Mouse (Mus musculus): ENCODE results near the gene Usp6nl. TPM values are rescaled to one million over a fixed set of nuclear protein-coding genes. Genes with fewer than 3 reads are reported as not detected.

Usp6nl gene
- polyA plus RNA-seq, 2 experiments from 2014 or later, result 7.7 to 10.2 TPM

DNA sequence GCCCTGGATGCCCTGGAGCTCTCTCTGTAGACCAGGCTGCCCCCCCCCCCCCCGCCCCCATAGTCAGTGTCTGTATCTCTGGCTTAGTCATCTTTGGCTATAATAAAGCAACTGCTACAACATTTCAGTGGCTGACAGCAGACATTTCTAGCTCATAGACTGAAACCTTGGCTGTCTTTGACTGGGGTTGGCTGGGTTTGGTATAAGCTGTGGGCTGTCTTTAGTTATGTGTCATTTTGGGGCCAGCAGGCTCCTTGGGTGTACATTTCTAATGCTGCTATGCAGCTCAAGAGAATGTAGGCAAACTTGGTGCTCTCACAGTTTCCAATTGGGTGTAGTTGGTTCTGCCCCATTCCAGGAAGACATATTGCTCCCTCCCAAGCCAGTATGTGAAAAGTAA, 11.1 kb downstream of the Usp6nl start:
- ATAC-seq, result no peak

DNA sequence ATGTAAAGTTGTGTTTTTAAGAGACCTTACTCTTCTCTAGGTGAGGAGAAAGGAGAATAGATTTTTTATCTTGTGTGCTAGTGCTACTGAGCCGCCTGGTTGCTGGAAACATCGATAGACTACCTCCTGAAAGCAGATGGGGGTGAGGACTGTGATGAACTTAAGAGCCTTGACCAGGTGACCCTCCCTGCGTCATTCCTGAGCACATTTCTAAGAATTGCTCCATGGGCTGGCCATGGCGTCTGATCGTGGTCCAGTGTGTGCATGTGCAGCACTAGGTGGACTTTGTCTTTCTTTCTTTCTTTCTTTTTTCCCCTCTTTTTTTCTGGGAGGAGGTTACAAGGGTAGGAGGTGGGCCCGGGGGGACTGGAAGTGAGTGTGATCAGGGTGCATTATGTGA, 11.5 kb downstream of the Usp6nl start:
- no peak for ATAC-seq

DNA sequence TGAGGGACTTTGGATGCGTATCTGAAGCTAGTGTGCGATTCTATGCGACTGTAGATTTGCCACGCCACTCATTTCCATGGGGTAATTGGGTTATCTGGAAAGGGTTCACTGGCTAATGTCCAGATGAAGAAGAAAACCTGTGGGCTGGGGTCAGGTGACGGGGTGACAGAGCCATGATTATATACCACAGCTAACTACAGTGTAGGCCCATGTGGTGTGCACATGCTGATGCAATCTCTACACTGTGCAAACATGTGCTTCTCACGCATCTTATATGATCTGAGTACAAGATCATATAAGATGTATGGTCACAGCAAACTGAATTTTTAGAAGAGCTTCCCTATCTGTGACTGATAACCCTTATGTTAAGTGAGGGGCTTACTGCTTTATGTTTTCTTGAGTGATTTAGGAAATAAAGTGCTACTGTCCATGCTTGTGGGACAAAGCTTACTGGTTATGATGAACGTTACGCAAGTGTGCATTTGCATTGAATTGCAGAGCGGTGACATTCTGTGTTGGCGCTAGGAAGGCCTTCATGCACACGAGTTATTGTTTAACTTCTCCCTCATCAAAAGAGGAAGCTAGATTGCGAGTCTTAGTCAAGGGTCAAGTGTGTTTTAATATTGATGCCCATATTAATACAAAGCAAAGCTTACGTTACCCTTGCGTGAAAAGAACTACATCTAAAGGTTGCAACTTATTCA, 12.7 kb downstream of the Usp6nl start:
- ATAC-seq, result no peak

DNA sequence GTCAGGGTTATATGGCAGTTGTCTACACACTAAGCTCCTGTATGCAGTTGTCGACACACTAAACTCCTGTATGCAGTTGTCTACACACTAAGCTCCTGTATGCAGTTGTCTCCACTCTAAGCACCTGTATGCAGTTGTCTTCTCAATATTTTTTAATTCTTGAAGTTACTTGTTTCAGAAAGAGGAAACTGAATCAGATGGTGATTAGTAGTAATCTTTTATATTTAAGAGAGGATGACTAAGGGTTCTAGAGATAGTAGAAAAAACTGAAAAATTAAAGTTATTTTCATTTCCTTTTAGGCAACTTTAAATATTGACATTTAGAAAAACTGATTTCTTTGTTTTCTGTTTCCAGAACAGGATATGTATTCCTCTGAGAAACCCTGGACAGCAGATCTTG, 13.5 kb downstream of the Usp6nl start:
- ATAC-seq, result no peak

DNA sequence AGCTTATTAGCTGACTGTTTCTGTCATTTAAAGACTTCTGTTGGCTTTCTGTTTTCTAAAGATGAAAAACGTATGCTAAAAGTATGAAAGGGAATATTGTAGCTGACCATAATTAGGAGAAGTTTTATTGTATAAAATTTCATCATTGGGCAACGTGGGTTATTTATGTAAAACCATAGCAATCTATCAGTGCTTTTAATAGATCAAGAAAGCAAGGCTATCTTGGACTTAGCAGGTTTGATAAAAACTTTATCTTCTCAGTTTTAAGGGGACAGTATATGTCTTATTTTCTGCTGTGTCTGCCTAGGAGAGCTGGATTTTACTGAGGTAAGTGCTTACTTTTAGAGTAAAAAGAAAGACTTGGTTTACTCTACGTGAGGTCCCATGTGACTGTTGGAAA, 14.2 kb downstream of the Usp6nl start:
- ATAC-seq, result no peak

DNA sequence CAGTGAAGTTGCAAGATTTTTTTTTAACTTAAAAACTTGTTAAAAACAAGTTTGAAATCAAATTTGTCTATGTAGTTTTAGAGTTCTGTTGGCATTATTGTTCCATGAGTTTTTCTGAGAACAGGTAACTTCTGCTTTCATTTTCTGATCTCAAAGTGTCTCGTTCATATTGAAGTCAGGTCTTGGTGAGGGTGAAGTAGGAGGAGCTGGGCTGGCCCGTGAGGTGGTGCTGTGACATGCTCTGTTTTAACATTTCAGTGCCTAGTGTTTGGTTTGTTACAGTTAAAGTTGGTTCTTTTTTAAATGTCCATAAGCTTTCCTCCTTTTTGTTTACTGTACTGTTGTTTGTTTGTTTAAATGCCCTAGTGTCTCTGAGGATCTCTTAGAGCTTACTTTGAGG, 15.0 kb downstream of the Usp6nl start:
- ATAC-seq, result peak; percentile 79

DNA sequence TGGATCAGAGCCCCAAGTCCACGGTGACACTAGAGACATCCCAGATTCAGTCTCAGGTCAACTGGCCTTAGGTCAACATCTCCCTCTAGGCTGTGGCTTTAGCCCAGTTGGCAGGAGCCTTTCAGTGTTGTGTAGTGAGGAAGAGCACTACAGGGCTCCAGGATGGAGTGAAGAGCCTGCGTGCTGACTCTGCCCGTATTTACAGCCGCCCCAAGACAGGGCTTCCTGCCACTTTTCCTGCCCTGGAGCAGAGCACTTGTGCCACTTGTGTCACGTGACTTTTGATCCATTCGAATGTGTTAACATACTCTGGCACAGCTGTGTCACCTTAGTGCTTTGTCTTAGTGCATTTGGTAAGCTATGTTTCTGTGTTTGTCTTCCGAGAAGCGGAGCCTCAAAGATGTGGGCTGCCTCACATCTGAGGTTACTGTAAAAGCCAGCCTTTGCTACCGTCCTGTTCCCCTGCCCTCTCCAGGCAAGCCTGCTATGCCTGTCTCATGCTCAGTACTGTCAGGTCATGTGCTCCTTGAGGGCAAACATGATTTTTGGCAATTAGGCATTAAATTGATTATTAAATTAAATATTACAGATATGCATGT, 15.7 kb downstream of the Usp6nl start:
- ATAC-seq, result peak; percentile 69

DNA sequence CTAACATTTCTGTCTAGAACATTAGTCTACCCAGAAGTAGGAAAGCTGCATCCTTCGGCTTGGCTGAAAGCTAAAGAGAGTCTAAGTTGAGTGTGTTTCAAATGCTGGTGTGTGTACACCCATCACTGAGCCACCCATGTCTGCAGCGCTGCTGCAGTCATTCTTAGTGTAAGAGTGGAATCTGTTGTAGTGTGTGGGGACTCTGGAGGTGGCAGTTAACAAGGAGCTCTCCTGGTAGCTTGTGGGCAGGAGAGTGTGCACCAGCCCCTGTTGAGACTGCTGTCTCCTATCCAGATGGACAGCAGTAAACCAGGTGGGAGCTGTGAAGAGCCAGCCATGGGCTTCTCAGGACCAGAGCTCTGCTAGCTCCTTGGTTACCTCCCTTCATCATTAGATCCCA, 18.0 kb downstream of the Usp6nl start:
- ATAC-seq, result no peak

DNA sequence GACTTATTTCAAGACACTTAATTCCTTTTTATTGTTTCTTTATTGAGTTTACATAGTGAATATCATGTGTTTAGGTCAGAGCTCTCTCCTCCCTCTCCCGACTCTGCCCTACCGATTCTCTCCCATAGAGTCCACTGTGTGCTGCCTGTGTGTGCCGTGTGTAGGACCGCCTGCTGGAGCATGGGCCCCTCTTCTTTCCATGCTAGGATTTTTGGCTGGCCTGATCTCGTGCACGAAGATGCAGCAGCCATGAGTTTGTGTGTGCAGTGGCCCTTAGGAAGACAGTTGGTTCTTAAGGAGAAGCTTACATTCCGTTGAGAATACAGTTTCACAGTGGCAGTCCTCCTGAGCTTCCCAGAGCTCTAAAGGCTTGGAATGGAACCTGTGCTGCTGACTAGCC, 19.0 kb downstream of the Usp6nl start:
- no peak for ATAC-seq

DNA sequence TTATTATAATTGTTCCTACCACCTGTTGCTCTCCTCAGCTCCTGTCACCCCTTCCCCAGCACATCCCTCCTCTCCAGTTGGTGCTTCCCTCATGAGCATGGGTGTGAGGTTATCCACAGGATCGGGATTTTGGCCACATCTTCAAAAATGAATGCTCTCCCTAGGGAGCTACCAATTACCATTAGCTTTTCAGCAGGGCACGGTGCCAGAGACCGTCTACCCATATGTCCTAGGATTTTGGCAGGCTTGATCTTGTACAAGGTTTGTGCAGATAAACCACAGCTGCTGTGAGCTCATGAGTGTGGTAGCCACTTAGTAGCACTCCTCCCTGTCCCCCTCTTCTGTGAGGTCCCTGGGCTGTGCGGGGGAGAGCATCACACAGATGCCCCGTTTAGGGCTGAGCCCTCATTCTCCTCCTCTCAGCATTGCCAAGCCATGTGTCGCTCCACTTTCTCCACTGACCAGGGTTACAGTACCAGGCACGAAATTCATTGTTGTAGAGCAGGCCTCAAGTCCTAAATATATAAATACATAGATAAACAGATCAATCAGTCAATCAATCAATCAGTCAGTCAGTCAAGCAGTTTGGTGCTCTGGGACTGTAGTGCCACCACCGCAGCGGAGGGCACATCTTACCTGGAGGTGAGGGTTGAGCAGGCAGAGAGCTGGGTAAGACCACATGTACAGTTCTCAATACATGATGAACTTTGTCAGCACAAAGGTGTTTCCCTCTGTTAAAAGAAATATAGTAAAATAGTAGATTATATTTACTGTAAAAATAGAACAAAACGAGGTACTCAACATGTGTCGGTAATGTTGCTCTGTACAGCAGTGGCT, 27.0 kb downstream of the Usp6nl start:
- ATAC-seq, result no peak

DNA sequence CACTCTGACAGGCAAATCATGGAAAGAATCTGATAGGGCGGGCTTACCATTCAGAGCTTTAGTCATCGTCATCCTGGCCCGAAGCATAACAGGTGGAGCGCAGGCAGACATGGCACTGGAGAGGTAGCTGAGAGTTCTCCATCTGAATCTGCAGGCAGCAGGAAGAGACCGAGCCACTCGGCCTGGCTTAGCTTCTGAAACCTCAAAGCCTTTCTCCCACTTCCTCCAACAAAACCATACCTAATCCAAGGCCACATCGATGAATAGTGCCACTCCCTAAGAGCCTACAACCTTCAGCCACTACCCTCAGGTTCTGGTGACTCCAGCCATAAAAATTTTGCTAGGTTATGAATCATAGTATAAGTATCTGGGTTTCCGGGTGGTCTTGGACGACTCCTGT, 27.7 kb downstream of the Usp6nl start:
- ATAC-seq, result no peak

DNA sequence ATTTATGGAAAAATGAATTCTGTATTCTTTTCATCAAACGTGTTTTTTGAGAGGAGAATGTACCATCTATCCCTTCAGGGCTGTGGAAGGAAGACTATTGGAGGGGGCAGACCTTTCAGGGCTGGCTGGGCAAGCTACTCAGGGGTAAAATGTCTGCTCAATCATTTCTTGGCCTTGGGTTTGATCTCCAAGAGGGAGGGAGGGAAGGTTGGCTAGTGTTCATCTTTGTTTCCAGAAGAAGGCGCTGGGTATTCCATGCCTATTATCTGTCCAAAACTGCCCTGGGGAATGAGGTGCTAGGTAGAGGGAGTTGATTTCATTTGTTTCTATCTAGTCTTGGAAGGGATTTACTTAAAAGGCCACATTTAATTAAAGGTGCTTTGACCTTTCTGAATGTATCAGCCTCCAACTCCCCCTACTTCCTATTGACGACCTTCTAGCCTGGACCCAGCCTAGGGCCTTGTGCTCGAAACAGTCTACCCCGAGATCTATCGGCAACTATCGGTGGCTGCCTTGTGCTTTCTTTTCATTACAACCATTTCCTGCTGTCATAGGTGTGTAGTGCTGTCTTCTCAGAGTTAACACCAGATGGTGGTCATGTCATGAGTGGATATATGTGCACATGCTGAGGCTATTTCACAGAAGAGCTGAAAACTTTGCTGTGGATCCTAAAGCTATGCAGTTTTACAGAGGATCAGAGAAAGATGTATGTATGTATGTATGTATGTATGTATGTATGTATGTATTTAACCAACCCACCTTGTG, 28.6 kb downstream of the Usp6nl start:
- ATAC-seq, result peak; percentile 78

DNA sequence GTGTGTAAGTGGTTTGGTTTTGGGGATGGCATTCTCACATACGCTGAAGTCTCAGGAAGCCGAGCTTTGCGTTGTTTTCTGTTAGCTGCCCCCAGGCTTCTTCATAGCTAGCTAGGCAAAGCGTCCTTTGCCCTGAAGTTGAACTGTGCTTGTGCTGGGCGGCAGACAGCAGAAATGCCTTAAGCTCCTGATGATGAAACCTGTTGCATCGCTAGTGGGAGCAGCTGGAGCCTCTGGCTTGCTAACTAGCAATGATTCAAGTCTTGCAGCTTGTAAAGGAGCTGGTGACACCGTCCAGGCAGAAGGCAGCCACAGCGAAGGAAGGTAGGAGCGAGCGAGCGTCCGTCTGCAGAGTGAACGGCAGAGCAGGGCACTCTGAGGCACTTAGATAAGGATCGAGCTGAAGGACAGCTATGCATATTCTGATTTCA, 30.1 kb downstream of the Usp6nl start:
- ATAC-seq, result peak; percentile 17

DNA sequence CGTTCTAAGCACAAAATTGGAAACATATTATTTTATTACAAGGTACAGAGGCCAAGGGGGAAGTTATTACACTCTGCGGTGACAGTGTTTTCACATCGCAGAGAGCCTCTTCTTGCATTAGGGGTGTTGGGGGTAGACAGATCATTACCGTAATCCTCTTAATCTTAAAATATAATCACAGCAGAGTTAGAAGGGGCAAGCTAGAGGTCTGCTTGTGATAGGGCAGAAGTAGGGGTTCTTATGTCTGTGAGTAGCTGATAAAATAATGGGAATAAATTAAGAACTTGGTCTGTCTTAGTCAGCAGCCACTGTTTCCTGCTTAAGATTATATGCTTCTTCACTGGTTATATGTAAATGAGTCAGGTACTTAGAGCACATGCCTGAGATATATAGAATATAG, 30.6 kb downstream of the Usp6nl start:
- ATAC-seq, result peak; percentile 25

DNA sequence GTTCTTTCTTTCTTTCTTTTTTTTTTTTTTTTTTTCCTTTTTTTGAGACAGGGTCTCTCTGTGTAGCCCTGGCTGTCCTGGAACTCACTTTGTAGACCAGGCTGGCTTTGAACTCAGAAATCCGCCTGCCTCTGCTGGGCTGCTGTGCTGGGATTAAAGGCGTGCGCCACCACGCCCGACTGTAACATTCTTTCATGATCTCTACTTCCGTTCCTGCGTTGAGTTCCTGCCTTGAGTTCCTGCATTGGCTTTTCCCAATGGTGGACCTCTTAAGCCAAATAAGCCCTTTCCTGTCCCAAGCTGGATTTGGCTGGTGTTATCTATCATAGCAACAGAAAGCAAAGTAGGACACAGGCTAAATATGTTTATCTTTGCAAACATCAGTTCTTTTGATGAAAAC, 34.8 kb downstream of the Usp6nl start:
- no peak for ATAC-seq

DNA sequence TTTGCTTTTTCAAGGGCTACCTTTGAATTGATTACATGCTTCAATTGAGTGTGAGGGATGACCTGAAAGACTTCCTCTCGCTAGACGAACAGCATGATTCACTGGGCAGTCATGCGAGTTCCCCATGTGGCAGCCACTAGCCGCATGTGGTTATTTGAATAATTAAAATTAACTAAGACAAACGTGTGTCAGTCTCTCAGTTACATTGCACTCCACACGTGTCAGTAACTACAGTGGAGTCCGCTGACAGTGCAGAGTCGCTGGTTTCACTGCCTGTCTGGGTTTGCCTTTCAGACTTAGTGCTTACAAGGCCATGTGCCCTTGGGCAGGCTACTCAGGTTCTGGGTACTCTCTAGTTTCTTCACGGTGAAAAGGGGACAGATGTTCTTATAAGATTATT, 37.2 kb downstream of the Usp6nl start:
- ATAC-seq, result no peak

DNA sequence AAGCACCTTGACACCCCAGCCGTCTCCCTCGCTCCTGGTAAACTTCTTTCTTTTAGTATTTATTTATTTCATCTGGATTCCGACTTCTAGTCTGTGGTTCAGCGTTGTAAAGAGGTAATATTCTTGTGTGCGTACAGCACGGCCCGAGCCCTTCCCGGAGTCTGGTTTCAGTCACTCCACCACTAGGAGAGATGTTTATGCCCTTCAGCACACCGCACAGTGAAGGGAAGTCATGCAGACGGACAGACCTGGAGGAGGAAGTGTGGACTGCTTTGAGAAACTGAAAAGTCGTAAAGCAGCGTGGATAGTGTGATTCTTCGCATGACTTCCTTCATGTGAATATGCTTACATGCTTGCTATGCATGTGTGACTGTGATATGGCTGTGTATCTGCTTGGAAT, 40.7 kb downstream of the Usp6nl start:
- peak; percentile 77 for ATAC-seq

DNA sequence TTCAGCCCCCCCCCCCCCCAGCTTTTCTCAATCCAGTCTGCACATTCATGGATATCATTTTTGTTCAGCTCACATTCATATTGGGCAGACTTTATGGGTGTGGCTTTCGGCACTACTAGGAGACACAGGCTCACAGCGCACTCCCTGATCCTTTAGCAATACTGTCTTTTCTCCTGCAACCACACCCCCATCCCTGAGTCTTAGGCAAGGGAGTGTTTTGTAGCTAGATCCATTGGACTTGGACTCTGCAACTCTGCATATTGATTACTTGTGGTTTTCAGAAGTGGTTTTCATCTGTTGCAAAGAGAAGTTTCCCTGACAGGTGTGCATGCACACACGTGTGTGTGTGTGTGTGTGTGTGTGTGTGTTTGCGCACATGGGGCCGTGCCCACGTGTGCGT, 41.5 kb downstream of the Usp6nl start:
- ATAC-seq, result no peak

DNA sequence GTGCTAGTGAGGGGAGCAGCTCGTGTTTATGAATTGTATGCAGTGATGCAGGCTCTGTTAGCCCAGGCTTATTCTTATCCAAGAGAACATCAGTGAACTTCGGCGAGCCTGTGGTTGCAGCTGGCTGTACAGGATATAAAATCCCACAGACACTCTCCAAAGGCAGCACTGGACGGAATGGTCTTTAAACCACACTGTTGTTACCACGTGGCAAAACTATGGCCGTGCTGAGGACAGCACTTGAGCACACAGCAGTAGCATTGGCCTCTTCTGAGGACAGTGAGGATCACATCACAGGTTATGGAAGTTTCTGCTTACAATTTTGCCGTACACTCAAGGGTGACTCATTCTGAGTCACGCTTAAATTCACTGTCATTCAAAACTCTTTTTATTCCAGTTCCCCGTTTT, 44.1 kb downstream of the Usp6nl start:
- no peak for ATAC-seq

DNA sequence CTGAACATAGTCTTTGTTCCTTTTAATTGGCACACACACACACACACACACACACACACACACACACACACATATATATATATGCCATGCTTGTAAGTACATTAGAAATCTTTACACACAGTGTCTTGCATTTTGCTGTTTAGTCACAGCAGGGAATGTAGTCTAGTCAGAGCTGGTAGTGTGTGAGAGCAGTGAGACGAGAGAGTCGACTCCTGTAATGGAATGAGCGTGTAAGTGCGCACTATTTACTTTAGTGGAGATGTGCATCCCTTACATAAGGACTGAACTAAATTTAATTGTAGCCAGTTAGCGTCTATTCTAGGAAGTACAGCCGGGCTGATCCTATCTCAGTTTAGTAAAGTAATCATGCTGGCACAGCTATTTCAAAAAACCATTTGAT, 44.5 kb downstream of the Usp6nl start:
- no peak for ATAC-seq

DNA sequence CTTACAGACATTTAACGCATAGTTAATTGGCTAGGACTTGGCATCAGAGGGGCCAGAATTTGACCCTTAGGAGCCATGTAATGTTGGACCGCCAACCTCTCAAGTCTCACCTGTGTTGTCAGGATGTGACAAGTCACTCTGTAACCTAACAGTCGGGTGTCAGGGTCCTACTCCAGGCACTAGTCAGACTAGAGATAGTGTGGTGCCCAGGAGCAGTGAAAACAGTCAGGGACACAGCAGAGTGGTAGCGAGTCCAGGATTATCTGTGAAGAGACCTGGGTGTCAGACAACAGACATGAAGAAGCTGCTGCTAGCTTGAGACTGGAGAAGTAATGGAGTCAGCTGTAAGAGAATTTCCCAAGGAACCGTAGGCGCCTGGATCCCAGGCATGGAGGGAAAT, 45.0 kb downstream of the Usp6nl start:
- no peak for ATAC-seq

DNA sequence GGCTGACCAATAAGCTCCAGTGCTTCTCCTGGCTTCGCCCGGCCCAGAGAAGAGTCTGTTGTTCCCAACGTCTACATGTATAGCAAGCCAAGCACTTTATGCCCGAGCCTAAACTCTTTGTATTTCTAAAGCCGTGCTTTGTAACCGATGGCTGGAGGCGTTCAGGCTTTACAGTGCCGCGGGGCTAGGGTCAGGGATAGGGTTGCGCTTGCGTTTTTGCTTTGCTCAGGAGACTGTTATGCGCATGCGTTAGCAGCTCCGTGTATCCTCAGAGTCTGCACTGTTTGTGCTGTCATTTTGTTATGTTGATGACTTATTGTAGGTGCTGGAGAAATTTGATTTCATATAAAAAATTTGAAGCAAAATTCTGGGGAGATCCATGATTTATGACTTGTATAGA, 51.7 kb downstream of the Usp6nl start:
- no peak for ATAC-seq

DNA sequence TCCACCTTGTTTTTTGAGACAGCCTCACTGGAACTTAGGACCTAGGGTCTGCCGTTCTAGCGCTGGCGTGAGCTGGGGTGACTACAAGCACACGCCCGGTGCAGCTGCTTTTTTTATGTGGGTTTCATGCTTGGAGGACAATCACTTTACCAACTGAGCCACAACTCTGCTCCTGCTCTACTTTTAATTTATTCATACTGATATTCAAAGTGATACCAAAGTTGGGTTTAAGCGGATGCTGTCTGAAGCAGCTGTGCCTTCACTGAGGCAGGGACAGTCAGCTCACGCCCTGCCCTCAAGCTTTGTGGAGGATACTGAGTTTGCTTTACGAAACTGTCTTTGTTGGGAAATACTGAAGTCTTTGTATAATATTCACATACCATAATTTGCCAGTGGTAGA, 53.6 kb downstream of the Usp6nl start:
- ATAC-seq, result peak; percentile 64

All from CD4-positive, CD25-positive, alpha-beta regulatory T cell, adult 4 months (primary cell).